Mouse (Mus musculus) layer of hippocampus, adult 8-10 months (tissue): ENCODE measurements around the gene Sec31b. TPM values are rescaled to one million over a fixed set of nuclear protein-coding genes. Genes with fewer than 3 reads are reported as not detected.

Experiments
- DNase-seq, 2 experiments: peaks; one replicate each; pipeline ENCODE4 v3.0.0; 2022; ENCODE audit warnings: low spot score in 2 of 2
- total RNA-seq, 4 experiments: library from RNA; stranded (reverse); gene quantifications; 2 replicates each; pipeline ENCODE4 v1.2.4; 2022

Gene Sec31b
- under 1 TPM; 0.23 to 0.63 (median 0.33) TPM for total RNA-seq

GRCm38 (mm10) chr19:44545321-44546041, at the start of gene Sec31b:
TSS of gene Sec31b (minus strand) at chr19:44545864.
- no peak for DNase-seq

GRCm38 (mm10) chr19:44594180-44594579, 48.5 kb upstream of the Sec31b start:
- DNase-seq = no peak

GRCm38 (mm10) chr19:44591638-44592037, 46.0 kb upstream of the Sec31b start:
- no peak for DNase-seq

- no peak for DNase-seq
Measured at GRCm38 (mm10) chr19:44590992-44591391, 45.3 kb upstream of the Sec31b start.

- no peak for DNase-seq
Measured at GRCm38 (mm10) chr19:44589591-44590223, 44.0 kb upstream of the Sec31b start.

- DNase-seq = no peak
Measured at GRCm38 (mm10) chr19:44588036-44588435, 42.4 kb upstream of the Sec31b start.

GRCm38 (mm10) chr19:44582638-44583309, 37.1 kb upstream of the Sec31b start:
- peak; percentile 81 to 95 for DNase-seq

GRCm38 (mm10) chr19:44582103-44582502, 36.4 kb upstream of the Sec31b start:
- DNase-seq = no peak

GRCm38 (mm10) chr19:44578038-44578437, 32.4 kb upstream of the Sec31b start:
- no peak for DNase-seq

GRCm38 (mm10) chr19:44576275-44576674, 30.6 kb upstream of the Sec31b start:
- DNase-seq = no peak

- no peak for DNase-seq
Measured at GRCm38 (mm10) chr19:44567763-44568162, 22.1 kb upstream of the Sec31b start.

- DNase-seq = no peak
Measured at GRCm38 (mm10) chr19:44564006-44564405, 18.3 kb upstream of the Sec31b start.

GRCm38 (mm10) chr19:44562652-44563206, 17.1 kb upstream of the Sec31b start, which contains the start of gene Hif1an:
TSS of gene Hif1an (plus strand) at chr19:44562850.
- peak; percentile 93 to 96 for DNase-seq

GRCm38 (mm10) chr19:44554861-44555590, 9.4 kb upstream of the Sec31b start, which contains the start of gene Ndufb8:
TSS of gene Ndufb8 (minus strand) at chr19:44555440.
- peak; percentile 90 to 94 for DNase-seq

GRCm38 (mm10) chr19:44554490-44554860, 8.8 kb upstream of the Sec31b start:
- no peak for DNase-seq

- DNase-seq = no peak
Measured at GRCm38 (mm10) chr19:44553286-44553685, 7.6 kb upstream of the Sec31b start.

GRCm38 (mm10) chr19:44552731-44553130, 7.1 kb upstream of the Sec31b start, which contains the start of gene Gm20538:
TSS of gene Gm20538 (minus strand) at chr19:44552831.
- no peak for DNase-seq

GRCm38 (mm10) chr19:44544775-44545174, 889 bp downstream of the Sec31b start:
- peak in 1 of 2 experiments; percentile 73 for DNase-seq

- DNase-seq = no peak
Measured at GRCm38 (mm10) chr19:44544372-44544771, 1.3 kb downstream of the Sec31b start.

GRCm38 (mm10) chr19:44542694-44543178, 2.9 kb downstream of the Sec31b start:
- DNase-seq = no peak

- no peak for DNase-seq
Measured at GRCm38 (mm10) chr19:44537416-44537815, 8.2 kb downstream of the Sec31b start.
